In the genomic region with DNA sequence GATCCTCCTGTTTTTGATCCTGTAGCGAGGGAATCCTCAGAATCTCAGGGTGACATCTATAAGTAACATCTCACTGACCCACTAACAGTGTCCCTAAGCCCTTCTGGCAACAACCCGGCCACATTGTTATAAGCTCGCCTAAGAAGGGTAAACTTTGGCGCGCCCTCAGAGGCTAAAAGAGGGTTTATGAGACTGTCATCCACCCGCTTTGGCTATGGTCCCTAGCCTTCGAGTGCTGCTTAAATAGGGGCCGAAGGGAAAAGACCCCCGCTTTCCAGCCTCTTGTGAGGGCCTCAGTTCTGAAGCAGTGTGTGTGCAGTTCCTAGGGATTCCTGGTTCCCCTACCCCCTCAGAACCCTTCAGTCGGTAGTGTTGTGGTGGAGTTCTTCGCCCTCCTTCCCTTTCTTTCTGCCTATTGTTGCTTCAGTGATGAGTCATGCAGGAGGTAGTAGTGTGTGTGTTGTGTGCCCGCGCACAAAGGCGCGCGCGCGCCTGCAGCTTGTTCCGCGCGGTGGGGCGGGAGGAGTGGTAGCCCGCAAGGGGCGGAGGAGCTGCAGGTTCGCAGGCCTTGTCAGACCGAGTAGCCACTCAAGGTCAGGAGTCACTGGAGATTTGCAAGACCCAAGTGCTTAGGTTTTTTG, we compare ENCODE assay signal across 8 mouse cellular contexts. TPM values are rescaled to one million over a fixed set of nuclear protein-coding genes. Genes with fewer than 3 reads are reported as not detected.
DNase-seq lines count a peak whose midpoint lies in the region; ATAC-seq and TF ChIP-seq lines count a peak whose summit lies in the region.

No protein-coding gene starts in this region.

- no peak for TF ChIP-seq EP300 in liver, embryonic 14.5 days (IDR thresholded peaks at IDR 0.05; ENCODE audit: low read depth)

- TF ChIP-seq CTCF in layer of hippocampus, adult 2 months (conservative IDR thresholded peaks at IDR 0.05) = no peak
- TF ChIP-seq CTCF in liver, embryonic 14.5 days (IDR thresholded peaks at IDR 0.05; ENCODE audit: low read depth) = no peak

- H3K9me3 ChIP-seq in liver, embryonic 14.5 days (ENCODE audit: control insufficient read depth, low read length) = no peaks in the 10 kb centered on the region
- H3K9me3 ChIP-seq in stomach, embryonic 15.5 days = no peaks in the 10 kb centered on the region

- H3K27ac ChIP-seq in layer of hippocampus, adult 2 months = peak overlapping the region; percentile 98
- H3K27ac ChIP-seq in liver, embryonic 14.5 days = peak overlapping the region; percentile 91
- peak overlapping the region; percentile 98 for H3K27ac ChIP-seq in stomach, embryonic 15.5 days

- DNase-seq in layer of hippocampus, adult 2 months (ENCODE audit: low spot score in 2 of 2) = peak; percentile 60 to 63
- DNase-seq in layer of hippocampus, adult 8-10 months (ENCODE audit: low spot score in 2 of 2) = no peak
- peak; percentile 76 to 85 for DNase-seq in cerebellum, postnatal 25 days
- peak; percentile 71 to 73 for DNase-seq in heart, adult 18-20 months
- DNase-seq in kidney, adult 18-20 months = peak; percentile 67
- DNase-seq in liver, embryonic 14.5 days (ENCODE audit: low read depth in 3 of 3, low spot score in 3 of 3) = peak in 2 of 3 experiments; percentile 54 to 63
- peak; percentile 82 for DNase-seq in naive thymus-derived CD4-positive, alpha-beta T cell, adult 2 months (ENCODE audit: low read depth)

- H3K27me3 ChIP-seq in liver, embryonic 14.5 days (ENCODE audit: control insufficient read depth, insufficient read depth, low read length) = no peaks in the 10 kb centered on the region
- H3K27me3 ChIP-seq in stomach, embryonic 15.5 days (replicated peaks) = no peaks in the 10 kb centered on the region; the same call in 1 of the 2 replicates

- peak overlapping the region; percentile 77 for H3K9ac ChIP-seq in liver, embryonic 14.5 days (replicated peaks)
- peak overlapping the region; percentile 37 for H3K9ac ChIP-seq in stomach, embryonic 15.5 days

- peaks cover 40 to 56% of the 10 kb centered on the region in 2 experiments for H3K4me1 ChIP-seq in liver, embryonic 14.5 days (replicated peaks; ENCODE audit: control insufficient read depth in 2 of 2, insufficient read depth in 2 of 2, low read length in 1 of 2)
- H3K4me1 ChIP-seq in stomach, embryonic 15.5 days = peaks cover 43% of the 10 kb centered on the region

- ATAC-seq in liver, embryonic 14.5 days (ENCODE audit: insufficient read depth) = no peak
- ATAC-seq in stomach, embryonic 15.5 days (ENCODE audit: insufficient read depth, low FRiP score, low read depth) = no peak

- H3K4me3 ChIP-seq in layer of hippocampus, adult 2 months = peak overlapping the region; percentile 99
- H3K4me3 ChIP-seq in liver, embryonic 14.5 days (ENCODE audit: insufficient read depth in 1 of 2, low read depth in 2 of 2, low read length in 2 of 2) = peak overlapping the region; percentile 60 to 84
- peak overlapping the region; percentile 72 for H3K4me3 ChIP-seq in stomach, embryonic 15.5 days (replicated peaks)

- under 1% methylated on average over 26 of the region's 26 CpGs for WGBS in liver, embryonic 14.5 days (ENCODE audit: insufficient replicate concordance)
- WGBS in stomach, embryonic 15.5 days = under 1% methylated on average over 26 of the region's 26 CpGs

- H3K36me3 ChIP-seq in liver, embryonic 14.5 days (replicated peaks; ENCODE audit: control insufficient read depth, insufficient read depth, low read depth) = no peaks in the 10 kb centered on the region
- no peaks in the 10 kb centered on the region for H3K36me3 ChIP-seq in stomach, embryonic 15.5 days

- H3K4me2 ChIP-seq in liver, embryonic 14.5 days (ENCODE audit: low read depth) = peak overlapping the region; percentile 100
- H3K4me2 ChIP-seq in stomach, embryonic 15.5 days = peak overlapping the region; percentile 86

RNA-seq across cellular contexts. Expression of gene Mnt, which starts 1.9 kb away (rescaled TPM):
- total RNA-seq in layer of hippocampus, adult 2 months (2021) = 10 to 100 TPM; 31.3 to 32.8 TPM
- total RNA-seq in layer of hippocampus, adult 8-10 months (2022) = 10 to 100 TPM; 33.0 to 41.6 (median 35.6) TPM
- total RNA-seq in heart, adult 18-20 months (2021) = 1 to 10 TPM; 5.8 to 6.3 TPM
- 2.5 TPM in 2 replicates for polyA plus RNA-seq in liver, embryonic 14.5 days (2012; rRNA removed)
- polyA plus RNA-seq in liver, embryonic 14.5 days (2014; fragmentation: Nextera tagmentation; extraction: Ambion mirVana) = 1.0 and 1.2 TPM in 2 replicates
- polyA plus RNA-seq in stomach, embryonic 15.5 days (2015; fragmentation: Nextera tagmentation; extraction: Ambion mirVana) = 3.9 and 4.5 TPM in 2 replicates

Comparison
In these comparisons a context has a peak if more than half of its experiments do, and no peak if none do; other contexts are left out.
1. DNase-seq: peak in layer of hippocampus, adult 2 months (2 of 2), cerebellum, postnatal 25 days (2 of 2), heart, adult 18-20 months (2 of 2), kidney, adult 18-20 months (single experiment), liver, embryonic 14.5 days (2 of 3) and naive thymus-derived CD4-positive, alpha-beta T cell, adult 2 months (single experiment); none in layer of hippocampus, adult 8-10 months (0 of 2).
2. RNA of gene Mnt, which starts 1.9 kb away (total RNA-seq): 33.0 to 41.6 TPM in layer of hippocampus, adult 8-10 months and 31.3 to 32.8 TPM in layer of hippocampus, adult 2 months; 5.8 to 6.3 TPM in heart, adult 18-20 months; every median in the first group is over 4 times any median in the second.
3. Peak in every context shown above with its lines, with median percentiles within 50 percentile points of each other: H3K27ac ChIP-seq and H3K4me3 ChIP-seq.